Mouse (Mus musculus) kidney, adult 2 months (tissue): Measurements from ENCODE around the gene Gm49318. TPM values are rescaled to one million over a fixed set of nuclear protein-coding genes. Genes with fewer than 3 reads are reported as not detected.

ENCODE experiments used
- DNase-seq: peaks from one replicate; pipeline ENCODE4 v3.0.0; 2021
- H3K27ac ChIP-seq: fragments of 200-500 bp; 2 replicates; pipeline ENCODE4 v1.5.1; 2012; ENCODE audit warnings: low read depth, low read length, control low read depth, inconsistent platforms; ENCODE audit not compliant: insufficient read depth
- H3K27me3 ChIP-seq: fragments of 200-500 bp; replicated peaks from 2 replicates; pipeline ENCODE4 v1.6.1; 2012; ENCODE audit warnings: mild to moderate bottlenecking, moderate library complexity, low read length, inconsistent platforms; ENCODE audit not compliant: control insufficient read depth, insufficient read depth
- H3K36me3 ChIP-seq: fragments of 200-500 bp; 2 replicates; pipeline ENCODE4 v1.6.1; 2012; ENCODE audit warnings: mild to moderate bottlenecking, moderate library complexity, low read length, inconsistent platforms; ENCODE audit not compliant: control insufficient read depth, insufficient read depth
- H3K4me1 ChIP-seq: fragments of 200-500 bp; 2 replicates; pipeline ENCODE4 v1.6.1; 2011; ENCODE audit warnings: low read length; ENCODE audit not compliant: control insufficient read depth, insufficient read depth
- H3K4me3 ChIP-seq: fragments of 200-500 bp; 2 replicates; pipeline ENCODE4 v1.5.1; 2011; ENCODE audit warnings: mild to moderate bottlenecking, low read depth, low read length, control low read depth; ENCODE audit not compliant: insufficient read depth
- CTCF ChIP-seq: fragments of 200-500 bp; conservative IDR thresholded peaks from 2 replicates; pipeline ENCODE4 v1.5.1; 2011; ENCODE audit warnings: low read depth, mild to moderate bottlenecking, control low read depth, low read length, moderate library complexity, mixed read lengths; ENCODE audit not compliant: insufficient read depth, insufficient read length
- POLR2A ChIP-seq: fragments of 200-500 bp; IDR thresholded peaks from one replicate; pipeline ENCODE4 v1.6.1; 2011; ENCODE audit warnings: low read depth, low read length, control low read depth
- WGBS: fragments of 180-500 bp; shearing (Covaris S2); methylation state at CpG from one replicate; pipeline ENCODE4 v1.1.7; 2018; 5-methylcytosine and 5-hydroxymethylcytosine counted together
- polyA plus RNA-seq: library from polyadenylated mRNA; depleted of rRNA; stranded (reverse); fragments of >200 nt; gene quantifications from 2 replicates; pipeline ENCODE4 v1.2.3, GENCODE M21; 2012

The Gm49318 gene
- polyA plus RNA-seq, 1 experiment: not detected

GRCm38 (mm10) chr9:22108194-22108593 is 37.1 kb upstream of the Gm49318 start:
- Histone ChIP-seq H3K4me1 (no peaks in the 10 kb centered on the region), H3K36me3 (no peaks in the 10 kb centered on the region), H3K27me3 (no peaks in the 10 kb centered on the region), H3K4me3 (no peak overlapping the region), H3K27ac (no peak overlapping the region)
- DNase-seq: no peak
- TF ChIP-seq POLR2A: no peak
- no peak for TF ChIP-seq CTCF
- WGBS: 87% methylated on average over 9 of the region's 9 CpGs

- H3K27ac ChIP-seq: no peak overlapping the region
- H3K27me3 ChIP-seq: 0 out of 2 replicates have a peak, but pooled peaks cover 3% of the 10 kb centered on the region
- no peak for TF ChIP-seq POLR2A
- TF ChIP-seq CTCF: no peak
- WGBS: 5% methylated on average over 18 of the region's 18 CpGs
- no peaks in the 10 kb centered on the region for H3K36me3 ChIP-seq
- DNase-seq: no peak
- no peak overlapping the region for H3K4me3 ChIP-seq
- H3K4me1 ChIP-seq: no peaks in the 10 kb centered on the region; the same call in 1 of the 2 replicates
Observed at GRCm38 (mm10) chr9:22099922-22100321, 28.9 kb upstream of the Gm49318 start.

- TF ChIP-seq POLR2A (no peak), CTCF (no peak)
- WGBS: 10% methylated on average over 14 of the region's 14 CpGs
- Histone ChIP-seq H3K27ac (no peak within 1 kb of the TSS), H3K27me3 (0 out of 2 replicates have a peak, but pooled peaks cover 3% of the 10 kb centered on the region), H3K36me3 (no peaks in the 10 kb centered on the region), H3K4me1 (no peaks in the 10 kb centered on the region; the same call in 1 of the 2 replicates), H3K4me3 (no peak within 1 kb of the TSS)
- peak; percentile 6 for DNase-seq
Observed at GRCm38 (mm10) chr9:22098993-22099696, 28.1 kb upstream of the Gm49318 start, which contains the start of gene Cnn1. Gene Cnn1 (plus strand): TSS chr9:22099216.

DNA sequence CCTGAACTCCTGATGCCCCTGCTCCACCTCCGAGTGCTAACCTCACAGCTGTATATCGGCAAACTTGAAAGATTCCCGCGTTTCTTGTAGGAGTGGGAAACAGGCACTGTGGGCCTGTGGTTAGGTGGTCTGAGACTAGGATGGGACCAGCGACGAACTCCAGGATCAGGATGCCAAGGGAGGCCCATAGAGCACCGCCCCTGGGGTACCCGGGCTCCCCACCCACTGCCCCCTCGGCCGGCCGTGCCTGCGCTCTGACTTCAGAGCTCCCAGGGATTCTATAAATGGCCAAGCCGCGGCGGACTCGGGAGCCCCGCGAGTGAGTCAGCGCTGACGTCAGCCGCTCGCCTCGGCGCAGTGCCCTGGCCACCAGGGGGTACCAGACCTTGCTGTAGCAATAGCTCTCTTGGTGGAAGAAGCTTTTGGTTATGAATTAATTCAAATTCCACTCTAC is 24.8 kb upstream of the Gm49318 start:
- no peaks in the 10 kb centered on the region; the same call in 1 of the 2 replicates for H3K4me1 ChIP-seq
- H3K27ac ChIP-seq: no peak overlapping the region
- WGBS: 1% methylated on average over 24 of the region's 24 CpGs
- TF ChIP-seq POLR2A (no peak), CTCF (peak; percentile 76)
- no peaks in the 10 kb centered on the region for H3K36me3 ChIP-seq
- 0 out of 2 replicates have a peak, but pooled peaks cover 3% of the 10 kb centered on the region for H3K27me3 ChIP-seq
- DNase-seq: peak; percentile 85
- peak overlapping the region; percentile 18; the same call in 1 of the 2 replicates for H3K4me3 ChIP-seq

GRCm38 (mm10) chr9:22092746-22093145 is 21.7 kb upstream of the Gm49318 start:
- H3K27ac ChIP-seq: no peak overlapping the region
- no peak overlapping the region for H3K4me3 ChIP-seq
- no peak for TF ChIP-seq POLR2A
- TF ChIP-seq CTCF: no peak
- peak; percentile 14 for DNase-seq
- no peaks in the 10 kb centered on the region for H3K36me3 ChIP-seq
- no peaks in the 10 kb centered on the region; the same call in 1 of the 2 replicates for H3K4me1 ChIP-seq
- 35% methylated on average over 6 of the region's 6 CpGs for WGBS
- H3K27me3 ChIP-seq: no peaks in the 10 kb centered on the region

DNA sequence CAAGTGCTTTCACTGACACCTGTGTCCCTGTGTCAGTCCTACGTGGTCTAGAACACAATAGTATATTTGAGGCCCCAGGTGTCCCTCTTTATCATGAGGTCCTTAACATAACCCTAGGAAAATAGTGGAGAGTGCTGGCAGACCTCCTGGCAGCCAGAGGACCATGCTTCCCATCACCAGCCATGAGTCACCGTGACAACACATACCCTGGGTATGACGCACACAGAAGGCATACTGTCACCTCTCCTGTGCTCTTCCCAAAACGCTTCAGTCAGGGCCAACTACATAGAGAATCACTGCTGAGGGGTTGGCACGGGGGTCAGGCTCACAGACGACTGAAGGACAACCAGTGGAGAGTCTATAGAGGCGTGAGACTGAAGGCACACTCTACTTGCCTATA is 18.9 kb upstream of the Gm49318 start:
- Histone ChIP-seq H3K27ac (no peak overlapping the region), H3K36me3 (no peaks in the 10 kb centered on the region), H3K27me3 (no peaks in the 10 kb centered on the region), H3K4me1 (peaks cover 5% of the 10 kb centered on the region; the same call in 1 of the 2 replicates), H3K4me3 (no peak overlapping the region)
- TF ChIP-seq CTCF: no peak
- TF ChIP-seq POLR2A: no peak
- 87% methylated on average over 7 of the region's 7 CpGs for WGBS
- no peak for DNase-seq

DNA sequence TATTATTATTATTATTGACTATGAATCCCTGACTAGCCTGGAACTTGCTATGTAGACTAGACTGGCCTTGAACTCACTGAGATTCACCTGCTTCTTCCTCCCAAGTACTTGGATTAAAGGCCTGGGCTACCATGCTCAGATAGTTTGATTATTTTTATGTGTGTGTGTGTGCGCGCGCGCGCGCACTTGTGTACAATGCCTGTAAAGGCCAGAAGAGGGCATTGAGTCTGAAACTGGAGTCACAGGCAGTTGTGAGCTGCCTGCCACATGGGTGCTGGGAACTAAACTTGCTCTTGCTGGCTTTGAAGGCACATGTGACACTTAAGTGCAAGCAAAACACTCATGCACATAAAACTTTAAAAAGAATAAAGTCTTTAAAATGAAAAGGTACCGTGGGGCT is 18.2 kb upstream of the Gm49318 start:
- Histone ChIP-seq H3K36me3 (no peaks in the 10 kb centered on the region), H3K4me3 (no peak overlapping the region), H3K27ac (no peak overlapping the region), H3K4me1 (peaks cover 5% of the 10 kb centered on the region; the same call in 1 of the 2 replicates), H3K27me3 (no peaks in the 10 kb centered on the region)
- WGBS: 96% methylated on average over 7 of the region's 7 CpGs
- no peak for TF ChIP-seq POLR2A
- no peak for TF ChIP-seq CTCF
- no peak for DNase-seq
